Mouse (Mus musculus) layer of hippocampus, postnatal 36 days (tissue): ENCODE results near the gene Sertad1. TPM values are rescaled to one million over a fixed set of nuclear protein-coding genes. Genes with fewer than 3 reads are reported as not detected.
"Not testable (repeated sequence)": the region's sequence is repeated elsewhere in the genome, so short reads cannot be mapped to it uniquely, and the experiment has no call there.

ENCODE experiments used
- DNase-seq, 2 experiments: peaks; one replicate each; pipeline ENCODE4 v3.0.0; 2022
- total RNA-seq, 2 experiments: library from RNA; stranded (reverse); gene quantifications; 2 replicates each; pipeline ENCODE4 v1.2.3; 2021

The Sertad1 gene
- total RNA-seq, 2 experiments from 2014 or later: 6.4 to 7.0 TPM

GRCm38 (mm10) chr7:27473156-27473834 is 13.4 kb upstream of the Sertad1 start, which contains the start of gene Sertad3:
TSS of gene Sertad3 (plus strand) at chr7:27473768.
- peak; percentile 97 for DNase-seq

GRCm38 (mm10) chr7:27473835-27474489 is 12.7 kb upstream of the Sertad1 start:
- DNase-seq: no peak

GRCm38 (mm10) chr7:27474490-27474954 is 12.2 kb upstream of the Sertad1 start:
- DNase-seq: peak; percentile 95 to 96

- DNase-seq: no peak
These were observed 11.1 kb upstream of the Sertad1 start for GRCm38 (mm10) chr7:27475596-27475995.

GRCm38 (mm10) chr7:27476098-27476635 is 10.5 kb upstream of the Sertad1 start:
- no peak for DNase-seq

- no peak for DNase-seq
These were observed 8.1 kb upstream of the Sertad1 start for GRCm38 (mm10) chr7:27478561-27478960.

- DNase-seq: no peak
These were observed 7.0 kb upstream of the Sertad1 start for GRCm38 (mm10) chr7:27479750-27480149.

GRCm38 (mm10) chr7:27480506-27480905 is 6.2 kb upstream of the Sertad1 start:
- no peak for DNase-seq

GRCm38 (mm10) chr7:27480927-27481626 is 5.6 kb upstream of the Sertad1 start:
- DNase-seq: no peak

- peak; percentile 66 to 76 for DNase-seq
These were observed 5.1 kb upstream of the Sertad1 start for GRCm38 (mm10) chr7:27481627-27481969.

- no peak for DNase-seq
These were observed 2.9 kb upstream of the Sertad1 start for GRCm38 (mm10) chr7:27483860-27484259.

GRCm38 (mm10) chr7:27486102-27486769 is 474 bp upstream of the Sertad1 start:
- no peak for DNase-seq

- DNase-seq: no peak
These were observed 1.1 kb downstream of the Sertad1 start for GRCm38 (mm10) chr7:27487740-27488268.

- DNase-seq: no peak
These were observed 2.7 kb downstream of the Sertad1 start for GRCm38 (mm10) chr7:27489270-27489869.

GRCm38 (mm10) chr7:27490227-27490542 is 3.5 kb downstream of the Sertad1 start:
- DNase-seq: no peak

GRCm38 (mm10) chr7:27490543-27491329 is 4.0 kb downstream of the Sertad1 start:
- peak; percentile 84 to 87 for DNase-seq

GRCm38 (mm10) chr7:27491856-27492255 is 5.1 kb downstream of the Sertad1 start:
- DNase-seq: no peak

- DNase-seq: no peak
These were observed 6.3 kb downstream of the Sertad1 start for GRCm38 (mm10) chr7:27493022-27493421.

GRCm38 (mm10) chr7:27493450-27493849 is 6.7 kb downstream of the Sertad1 start:
- no peak for DNase-seq

- DNase-seq: not testable (repeated sequence)
These were observed 8.1 kb downstream of the Sertad1 start for GRCm38 (mm10) chr7:27494659-27495367.
